Mouse (Mus musculus) embryonic facial prominence, embryonic 14.5 days (tissue): ENCODE measurements around the gene Rnf44. TPM values are rescaled to one million over a fixed set of nuclear protein-coding genes. Genes with fewer than 3 reads are reported as not detected.

Experiments
- ATAC-seq: fragments of 200-750 bp; cut with Nextera tagmentation; 2 replicates; pipeline ENCODE4 v1.8.0; 2017; ENCODE audit warnings: low read depth, moderate number of reproducible peaks, moderate TSS enrichment
- DNase-seq: peaks from one replicate; pipeline ENCODE4 v3.0.0-alpha.2; 2015; ENCODE audit warnings: low spot score
- H3K27ac ChIP-seq: fragments of 300-500 bp; sonication (generic); replicated peaks from 2 replicates; pipeline ENCODE4 v1.5.1; 2014; ENCODE audit warnings: low read depth, mild to moderate bottlenecking, low read length, moderate library complexity
- H3K27me3 ChIP-seq: fragments of 300-500 bp; sonication (generic); replicated peaks from 2 replicates; pipeline ENCODE4 v1.6.1; 2014; ENCODE audit warnings: low read length; ENCODE audit not compliant: control insufficient read depth, insufficient read depth
- H3K36me3 ChIP-seq: fragments of 300-500 bp; sonication (generic); 2 replicates; pipeline ENCODE4 v1.6.1; 2014; ENCODE audit warnings: low read length, mixed read lengths; ENCODE audit not compliant: control insufficient read depth, insufficient read depth
- H3K4me1 ChIP-seq: fragments of 300-500 bp; sonication (generic); 2 replicates; pipeline ENCODE4 v1.6.1; 2014; ENCODE audit warnings: antibody characterized with exemption, low read length; ENCODE audit not compliant: control insufficient read depth, insufficient read depth
- H3K4me2 ChIP-seq: fragments of 300-500 bp; sonication (generic); 2 replicates; pipeline ENCODE4 v1.6.1; 2014; ENCODE audit warnings: low read depth, mild to moderate bottlenecking, low read length, moderate library complexity, mixed read lengths
- H3K4me3 ChIP-seq: fragments of 300-500 bp; sonication (generic); 2 replicates; pipeline ENCODE4 v1.5.1; 2014; ENCODE audit warnings: low read depth, mild to moderate bottlenecking, low read length
- H3K9ac ChIP-seq: fragments of 300-500 bp; sonication (generic); 2 replicates; pipeline ENCODE4 v1.6.1; 2014; ENCODE audit warnings: low read depth, mild to moderate bottlenecking, low read length, moderate library complexity, mixed read lengths
- H3K9me3 ChIP-seq: fragments of 300-500 bp; sonication (generic); 2 replicates; pipeline ENCODE4 v1.6.1; 2016; ENCODE audit warnings: low read length; ENCODE audit not compliant: control insufficient read depth
- WGBS: fragments of 180-500 bp; shearing (Covaris S2); extraction: QIAGEN DNeasy Blood & Tissue Kit; methylation state at CpG from one replicate; pipeline ENCODE4 v1.1.7; 2014; 5-methylcytosine and 5-hydroxymethylcytosine counted together
- polyA plus RNA-seq: library from polyadenylated mRNA; unstranded; fragments of >200 nt; fragmentation: Nextera tagmentation; extraction: Ambion mirVana; gene quantifications from 2 replicates; pipeline ENCODE4 v1.2.1, GENCODE M21; 2014

Gene Rnf44
- polyA plus RNA-seq, 1 experiment from 2014 or later: 50.1 TPM

GRCm38 (mm10) chr13:54683301-54683700 is 10.4 kb downstream of the Rnf44 start:
- no peak overlapping the region for H3K9ac ChIP-seq
- H3K4me3 ChIP-seq: no peak overlapping the region
- no peak overlapping the region for H3K4me2 ChIP-seq
- H3K36me3 ChIP-seq: peaks cover 61% of the 10 kb centered on the region
- peaks cover 17% of the 10 kb centered on the region for H3K4me1 ChIP-seq
- DNase-seq (no peak), ATAC-seq (no peak)
- H3K27me3 ChIP-seq: no peaks in the 10 kb centered on the region
- no peak overlapping the region for H3K27ac ChIP-seq
- H3K9me3 ChIP-seq: no peaks in the 10 kb centered on the region
- WGBS: 88% methylated on average over 3 of the region's 3 CpGs

GRCm38 (mm10) chr13:54681291-54681690 is 12.4 kb downstream of the Rnf44 start:
- H3K4me1 ChIP-seq: peaks cover 16% of the 10 kb centered on the region
- H3K9me3 ChIP-seq: no peaks in the 10 kb centered on the region
- H3K9ac ChIP-seq: no peak overlapping the region
- H3K4me3 ChIP-seq: no peak overlapping the region
- no peak overlapping the region for H3K4me2 ChIP-seq
- WGBS: 81% methylated on average over 4 of the region's 8 CpGs
- DNase-seq (no peak), ATAC-seq (no peak)
- H3K27me3 ChIP-seq: no peaks in the 10 kb centered on the region
- peaks cover 61% of the 10 kb centered on the region for H3K36me3 ChIP-seq
- no peak overlapping the region for H3K27ac ChIP-seq

- H3K27ac ChIP-seq: no peak overlapping the region
- DNase-seq (no peak), ATAC-seq (no peak)
- no peak overlapping the region for H3K4me3 ChIP-seq
- H3K4me2 ChIP-seq: no peak overlapping the region
- peaks cover 61% of the 10 kb centered on the region for H3K36me3 ChIP-seq
- H3K9ac ChIP-seq: no peak overlapping the region
- H3K27me3 ChIP-seq: no peaks in the 10 kb centered on the region
- 77% methylated on average over 15 of the region's 17 CpGs for WGBS
- peaks cover 6% of the 10 kb centered on the region for H3K4me1 ChIP-seq
- H3K9me3 ChIP-seq: no peaks in the 10 kb centered on the region
Measured at GRCm38 (mm10) chr13:54680184-54680853, 13.4 kb downstream of the Rnf44 start.

- Histone ChIP-seq H3K27ac (no peak overlapping the region), H3K9me3 (no peaks in the 10 kb centered on the region), H3K4me3 (no peak overlapping the region), H3K4me1 (no peaks in the 10 kb centered on the region), H3K36me3 (peaks cover 48% of the 10 kb centered on the region), H3K4me2 (no peak overlapping the region), H3K9ac (no peak overlapping the region), H3K27me3 (no peaks in the 10 kb centered on the region)
- DNase-seq (no peak), ATAC-seq (no peak)
- 77% methylated on average over 4 of the region's 4 CpGs for WGBS
Measured at GRCm38 (mm10) chr13:54678263-54678662, 15.4 kb downstream of the Rnf44 start.

GRCm38 (mm10) chr13:54675895-54676590 is 17.7 kb downstream of the Rnf44 start:
- H3K27ac ChIP-seq: no peak overlapping the region; the same call in 1 of the 2 replicates
- no peak overlapping the region for H3K4me2 ChIP-seq
- no peak overlapping the region for H3K4me3 ChIP-seq
- ATAC-seq: peak; percentile 68
- peaks cover 26% of the 10 kb centered on the region for H3K36me3 ChIP-seq
- DNase-seq: peak; percentile 84
- 54% methylated on average over 11 of the region's 11 CpGs for WGBS
- H3K4me1 ChIP-seq: no peaks in the 10 kb centered on the region
- H3K27me3 ChIP-seq: no peaks in the 10 kb centered on the region
- H3K9me3 ChIP-seq: no peaks in the 10 kb centered on the region
- no peak overlapping the region for H3K9ac ChIP-seq

- Histone ChIP-seq H3K9ac (no peak overlapping the region), H3K27ac (no peak overlapping the region), H3K4me3 (no peak overlapping the region), H3K36me3 (peaks cover 16% of the 10 kb centered on the region; the same call in 1 of the 2 replicates), H3K27me3 (no peaks in the 10 kb centered on the region), H3K4me2 (no peak overlapping the region), H3K9me3 (no peaks in the 10 kb centered on the region), H3K4me1 (no peaks in the 10 kb centered on the region)
- ATAC-seq (no peak), DNase-seq (no peak)
- 58% methylated on average over 2 of the region's 2 CpGs for WGBS
Measured at GRCm38 (mm10) chr13:54670491-54670890, 23.2 kb downstream of the Rnf44 start.

- no peak for DNase-seq
- no peak overlapping the region for H3K4me3 ChIP-seq
Measured at GRCm38 (mm10) chr13:54665062-54665461, 28.6 kb downstream of the Rnf44 start.

GRCm38 (mm10) chr13:54664509-54664908 is 29.2 kb downstream of the Rnf44 start:
- Histone ChIP-seq H3K27me3 (no peaks in the 10 kb centered on the region), H3K27ac (no peak overlapping the region), H3K4me3 (no peak overlapping the region), H3K9me3 (no peaks in the 10 kb centered on the region), H3K4me1 (no peaks in the 10 kb centered on the region), H3K36me3 (peaks cover 61% of the 10 kb centered on the region), H3K4me2 (no peak overlapping the region), H3K9ac (no peak overlapping the region)
- 94% methylated on average over 1 of the region's 1 CpGs for WGBS
- no peak for ATAC-seq
- no peak for DNase-seq

More at GRCm38 (mm10) chr13:54665062-54665461, 28.6 kb downstream of the Rnf44 start:
- no peak overlapping the region for H3K9ac ChIP-seq
- H3K27me3 ChIP-seq: no peaks in the 10 kb centered on the region
- no peak for ATAC-seq
- peaks cover 55% of the 10 kb centered on the region for H3K36me3 ChIP-seq
- no peak overlapping the region for H3K4me2 ChIP-seq
- WGBS: 87% methylated on average over 7 of the region's 7 CpGs
- no peaks in the 10 kb centered on the region for H3K4me1 ChIP-seq
- no peak overlapping the region for H3K27ac ChIP-seq
- no peaks in the 10 kb centered on the region for H3K9me3 ChIP-seq
